Mouse (Mus musculus) lung, postnatal 0 days (tissue): ENCODE results near the gene Banp. TPM values are rescaled to one million over a fixed set of nuclear protein-coding genes. Genes with fewer than 3 reads are reported as not detected.
A peak's percentile ranks its signal among the peaks of the same experiment; 100 is the strongest.

Experiments
- ATAC-seq: fragments of 200-750 bp; cut with Nextera tagmentation; 2 replicates; pipeline ENCODE4 v1.8.0; 2017; ENCODE audit warnings: moderate library complexity
- DNase-seq: peaks from one replicate; pipeline ENCODE4 v3.0.0-alpha.2; 2016; ENCODE audit warnings: low spot score
- H3K27ac ChIP-seq: fragments of 300-500 bp; sonication (generic); 2 replicates; pipeline ENCODE4 v1.5.1; 2014; ENCODE audit warnings: antibody characterized with exemption, mild to moderate bottlenecking, low read length, mixed read lengths
- H3K27me3 ChIP-seq: fragments of 300-500 bp; sonication (generic); replicated peaks from 2 replicates; pipeline ENCODE4 v1.6.1; 2014; ENCODE audit warnings: low read length, mixed read lengths; ENCODE audit not compliant: insufficient read depth
- H3K36me3 ChIP-seq: fragments of 300-500 bp; sonication (generic); 2 replicates; pipeline ENCODE4 v1.6.1; 2014; ENCODE audit warnings: low read length, mixed read lengths; ENCODE audit not compliant: insufficient read depth
- H3K4me1 ChIP-seq: fragments of 300-500 bp; sonication (generic); 2 replicates; pipeline ENCODE4 v1.6.1; 2014; ENCODE audit warnings: antibody characterized with exemption, low read depth, low read length, mixed read lengths; ENCODE audit not compliant: insufficient read depth
- H3K4me2 ChIP-seq: fragments of 300-500 bp; sonication (generic); replicated peaks from 2 replicates; pipeline ENCODE4 v1.6.1; 2014; ENCODE audit warnings: low read depth, mild to moderate bottlenecking, low read length, moderate library complexity, mixed read lengths
- H3K4me3 ChIP-seq: fragments of 300-500 bp; sonication (generic); 2 replicates; pipeline ENCODE4 v1.5.1; 2014; ENCODE audit warnings: low read depth, low read length
- H3K9ac ChIP-seq: fragments of 300-500 bp; sonication (generic); replicated peaks from 2 replicates; pipeline ENCODE4 v1.6.1; 2014; ENCODE audit warnings: low read depth, mild to moderate bottlenecking
- H3K9me3 ChIP-seq: fragments of 300-500 bp; sonication (generic); 2 replicates; pipeline ENCODE4 v1.6.1; 2016; ENCODE audit warnings: low read length, mixed read lengths
- CTCF ChIP-seq: IDR thresholded peaks from 2 replicates; pipeline ENCODE4 v1.5.1; 2016; ENCODE audit warnings: antibody characterized with exemption, mild to moderate bottlenecking
- EP300 ChIP-seq: IDR thresholded peaks from 2 replicates; pipeline ENCODE4 v1.6.1; 2016; ENCODE audit warnings: antibody characterized with exemption, mild to moderate bottlenecking, control low read depth
- WGBS: fragments of 180-500 bp; shearing (Covaris S2); extraction: QIAGEN DNeasy Blood & Tissue Kit; methylation state at CpG from one replicate; pipeline ENCODE4 v1.1.7; 2014; 5-methylcytosine and 5-hydroxymethylcytosine counted together
- polyA plus RNA-seq: library from polyadenylated mRNA; unstranded; fragments of >200 nt; fragmentation: Nextera tagmentation; extraction: Ambion mirVana; gene quantifications from 2 replicates; pipeline ENCODE4 v1.2.1, GENCODE M21; 2015

The Banp gene
- polyA plus RNA-seq, 1 experiment from 2014 or later = 17.1 TPM

DNA sequence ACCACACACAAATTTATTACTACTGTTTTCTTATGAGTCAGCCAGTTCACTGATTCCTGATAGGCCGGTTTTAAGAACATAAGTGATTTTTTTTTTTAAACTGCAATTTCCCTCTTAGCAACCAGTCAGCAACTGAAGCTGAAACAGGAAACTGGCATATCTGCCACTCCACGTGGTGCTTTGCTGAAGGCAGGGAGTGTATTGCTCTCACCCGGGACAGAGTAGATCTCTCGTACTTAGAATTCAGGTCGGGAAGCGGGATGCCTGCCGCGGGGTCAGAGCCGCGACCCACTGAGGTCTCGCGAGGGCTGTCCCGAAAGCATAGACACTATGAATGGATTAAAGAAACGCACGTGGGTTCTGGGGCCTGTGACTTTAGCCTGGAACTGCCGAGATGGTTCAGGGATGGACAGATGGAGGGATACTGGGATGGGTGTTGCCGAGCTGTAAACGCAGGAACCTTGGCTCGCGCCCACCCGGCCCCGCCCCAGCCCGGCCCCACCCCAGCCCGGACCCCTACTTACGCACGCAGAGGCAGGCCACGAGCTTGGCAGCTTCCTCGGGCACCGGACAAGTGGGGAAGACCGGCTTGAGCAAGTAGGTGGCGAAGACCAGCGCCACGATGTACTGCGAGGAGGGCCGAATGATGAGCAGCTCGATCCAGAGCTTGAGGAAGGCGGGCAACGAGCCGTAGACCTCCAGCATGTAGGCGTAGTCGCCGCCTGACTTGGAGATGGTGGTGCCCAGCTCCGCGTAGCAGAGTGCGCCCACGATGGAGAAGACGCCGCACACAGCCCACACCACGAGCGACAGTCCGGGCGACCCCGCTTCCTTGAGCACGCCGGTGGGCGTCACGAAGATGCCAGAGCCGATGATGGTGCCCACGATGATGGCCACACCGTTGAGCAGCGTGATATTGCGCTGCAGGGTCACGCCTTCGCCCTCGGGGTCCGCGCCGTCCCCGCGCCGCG, 42.7 kb upstream of the Banp start:
- no peaks in the 10 kb centered on the region for H3K36me3 ChIP-seq
- TF ChIP-seq CTCF (no peak), EP300 (no peak)
- WGBS = 1% methylated on average over 61 of the region's 72 CpGs
- ATAC-seq (peak; percentile 6), DNase-seq (peak; percentile 84)
- no peaks in the 10 kb centered on the region for H3K27me3 ChIP-seq
- peaks cover 19% of the 10 kb centered on the region for H3K4me1 ChIP-seq
- 0 out of 2 replicates have a peak overlapping the region, but pooled peaks have one; percentile 8 for H3K9ac ChIP-seq
- peak overlapping the region; percentile 98 for H3K4me2 ChIP-seq
- peak overlapping the region; percentile 67 for H3K4me3 ChIP-seq
- H3K27ac ChIP-seq = no peak overlapping the region
- no peaks in the 10 kb centered on the region for H3K9me3 ChIP-seq

DNA sequence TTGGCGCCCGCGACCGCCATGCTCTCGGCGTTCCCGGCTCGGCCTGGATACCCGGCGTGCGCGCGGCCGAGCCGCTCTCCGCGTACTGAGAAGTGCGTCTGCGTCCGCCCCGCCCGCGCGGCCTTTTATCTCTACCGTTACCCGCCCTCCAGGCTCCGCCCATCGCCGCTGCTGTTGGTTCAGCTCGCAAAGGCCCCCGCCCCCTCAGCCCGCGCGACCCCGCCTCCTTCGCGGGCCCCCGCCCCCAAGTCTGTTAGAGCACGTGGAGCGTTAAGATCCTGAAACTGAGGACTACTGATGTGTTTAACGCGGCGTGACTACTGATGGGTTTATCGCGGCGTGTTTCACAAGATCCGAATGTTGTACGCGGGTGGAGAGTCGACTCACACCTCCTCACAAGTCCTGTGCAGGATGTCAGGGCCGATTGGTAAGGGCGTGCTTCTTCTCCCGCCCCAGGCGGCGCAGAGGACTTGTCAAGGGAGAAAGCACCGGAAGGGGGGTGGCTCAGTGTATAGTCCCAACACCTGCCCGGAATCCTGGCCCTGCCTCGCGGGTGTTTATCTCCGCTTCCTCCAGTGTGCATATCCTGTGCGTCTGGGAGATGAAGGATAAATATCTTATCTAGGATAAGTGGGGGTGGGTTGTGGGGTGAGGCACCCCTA, 41.8 kb upstream of the Banp start, which contains the start of gene Slc7a5:
Gene Slc7a5, minus strand, starts transcription at position 108 of the 662 bp plus-strand sequence.
- TF ChIP-seq EP300 = no peak
- no peak for TF ChIP-seq CTCF

DNA sequence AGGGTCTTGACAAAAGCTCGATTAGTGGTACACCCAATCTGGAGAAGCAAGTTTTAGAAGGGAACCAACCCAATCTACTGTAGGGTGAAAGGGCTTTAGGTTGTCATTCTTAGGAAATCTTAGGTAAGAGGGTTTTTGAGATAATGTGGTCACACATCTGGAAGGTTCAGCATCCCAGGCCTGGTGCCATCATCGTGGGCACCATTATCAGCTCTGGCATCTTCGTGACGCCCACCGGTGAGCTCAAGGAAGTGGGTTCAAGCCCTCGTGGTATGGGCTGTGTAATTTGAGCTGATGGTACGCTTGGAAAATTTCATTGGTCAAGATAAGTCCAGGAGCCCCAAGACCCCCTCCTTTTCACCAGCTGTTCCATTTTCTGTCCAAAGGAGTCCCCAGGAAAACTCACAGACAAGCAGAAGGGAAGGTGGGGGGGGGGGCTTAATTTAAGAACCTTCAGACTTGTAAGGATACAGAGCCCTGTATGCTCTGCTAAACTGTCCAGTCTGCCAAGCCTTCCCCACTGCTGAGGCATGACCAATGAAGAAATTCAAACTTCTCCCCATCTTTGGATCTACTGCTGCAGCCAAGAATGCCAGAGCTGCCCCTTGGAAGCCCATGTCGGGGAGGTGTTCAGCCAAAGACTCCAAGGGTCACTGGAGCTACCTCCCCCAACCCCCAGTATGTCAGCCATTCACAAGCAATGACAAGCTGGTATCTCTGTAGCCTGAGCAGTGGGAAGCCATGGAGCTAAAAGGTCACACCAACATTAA, 41.0 kb upstream of the Banp start:
- TF ChIP-seq CTCF (no peak), EP300 (no peak)
- peaks cover 19% of the 10 kb centered on the region for H3K4me1 ChIP-seq
- H3K27me3 ChIP-seq = no peaks in the 10 kb centered on the region
- H3K36me3 ChIP-seq = no peaks in the 10 kb centered on the region
- WGBS = 30% methylated on average over 8 of the region's 8 CpGs
- H3K4me2 ChIP-seq = no peak overlapping the region
- H3K27ac ChIP-seq = no peak overlapping the region
- no peaks in the 10 kb centered on the region for H3K9me3 ChIP-seq
- DNase-seq = no peak
- no peak overlapping the region for H3K9ac ChIP-seq
- no peak for ATAC-seq
- no peak overlapping the region for H3K4me3 ChIP-seq

More for the DNA sequence above, 41.8 kb upstream of the Banp start, which contains the start of gene Slc7a5:
- Histone ChIP-seq H3K9ac (0 out of 2 replicates have a peak within 1 kb of the TSS, but pooled peaks have one; percentile 8), H3K27ac (no peak within 1 kb of the TSS), H3K4me2 (peak within 1 kb of the TSS; percentile 98), H3K36me3 (no peaks in the 10 kb centered on the region), H3K27me3 (no peaks in the 10 kb centered on the region), H3K4me1 (peaks cover 19% of the 10 kb centered on the region), H3K4me3 (peak within 1 kb of the TSS; percentile 67), H3K9me3 (no peaks in the 10 kb centered on the region)
- under 1% methylated on average over 61 of the region's 61 CpGs for WGBS
- ATAC-seq = peak; percentile 94
- DNase-seq = peak; percentile 98

DNA sequence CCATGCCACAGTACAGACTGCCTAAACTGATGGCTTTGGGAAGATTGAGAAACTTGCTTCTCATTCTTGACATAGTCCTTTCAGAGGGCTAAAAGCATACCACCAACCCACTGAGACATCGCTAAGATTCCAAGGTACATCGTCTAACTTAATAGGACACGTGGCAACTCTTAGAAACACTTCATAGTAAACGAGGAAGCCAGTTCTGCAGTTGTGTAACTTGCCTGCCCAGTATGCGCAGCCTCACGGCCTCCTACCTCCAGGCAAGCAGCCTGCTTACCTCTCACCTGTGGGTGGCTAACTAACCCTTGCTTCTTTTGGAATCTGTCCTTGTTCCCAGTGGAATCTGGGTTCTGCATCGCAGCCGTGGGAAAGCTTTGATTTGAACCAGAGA, 40.4 kb upstream of the Banp start:
- no peak overlapping the region for H3K9ac ChIP-seq
- H3K4me2 ChIP-seq = no peak overlapping the region
- WGBS = 47% methylated on average over 8 of the region's 8 CpGs
- H3K36me3 ChIP-seq = no peaks in the 10 kb centered on the region
- no peak overlapping the region for H3K4me3 ChIP-seq
- H3K27me3 ChIP-seq = no peaks in the 10 kb centered on the region
- H3K4me1 ChIP-seq = peaks cover 19% of the 10 kb centered on the region
- peak; percentile 23 for ATAC-seq
- TF ChIP-seq CTCF (no peak; the same call in 1 of the 2 replicates), EP300 (no peak)
- peak; percentile 75 for DNase-seq
- no peaks in the 10 kb centered on the region for H3K9me3 ChIP-seq
- no peak overlapping the region for H3K27ac ChIP-seq

DNA sequence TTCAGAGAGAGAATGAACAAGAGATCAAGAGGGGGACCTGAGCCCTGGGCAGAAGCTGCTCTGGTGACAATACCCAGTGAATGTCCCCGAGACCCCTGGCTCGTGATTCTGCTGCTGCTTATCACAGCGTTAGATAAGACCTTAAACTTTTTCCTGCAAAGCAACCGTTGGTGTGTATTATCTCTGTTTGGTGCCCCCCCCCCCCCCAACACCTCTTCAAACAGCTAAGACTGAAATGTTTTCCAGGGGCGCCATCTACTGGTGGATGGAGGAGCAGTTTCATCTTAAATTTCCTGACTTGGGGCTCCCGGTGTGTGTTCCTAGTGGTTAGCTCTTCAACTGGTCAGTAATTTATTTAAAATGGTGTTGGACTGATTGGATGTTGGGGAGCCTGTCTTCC, 39.9 kb upstream of the Banp start:
- no peak overlapping the region for H3K9ac ChIP-seq
- H3K36me3 ChIP-seq = no peaks in the 10 kb centered on the region
- H3K27me3 ChIP-seq = no peaks in the 10 kb centered on the region
- DNase-seq = peak; percentile 71
- no peak overlapping the region for H3K4me3 ChIP-seq
- no peaks in the 10 kb centered on the region for H3K9me3 ChIP-seq
- 5% methylated on average over 6 of the region's 6 CpGs for WGBS
- H3K4me2 ChIP-seq = no peak overlapping the region
- TF ChIP-seq EP300 = no peak
- peak; percentile 82 for TF ChIP-seq CTCF
- H3K4me1 ChIP-seq = peaks cover 19% of the 10 kb centered on the region
- no peak overlapping the region for H3K27ac ChIP-seq
- no peak for ATAC-seq
